Mouse (Mus musculus) heart, embryonic 14.5 days (tissue): ENCODE results near the gene Ttll8. TPM values are rescaled to one million over a fixed set of nuclear protein-coding genes. Genes with fewer than 3 reads are reported as not detected.

Source experiments
- ATAC-seq: fragments of 200-750 bp; cut with Nextera tagmentation; 2 replicates; pipeline ENCODE4 v1.8.0; 2017; ENCODE audit warnings: low read depth, moderate TSS enrichment; ENCODE audit not compliant: insufficient number of reproducible peaks, insufficient read depth, low FRiP score
- H3K27ac ChIP-seq, 2 experiments: fragments of 200-500 bp in 1 of 2; fragments of 300-500 bp in 1 of 2; sonication (generic) in 1 of 2; replicated peaks in 1 of 2; 2 replicates each; pipeline ENCODE4 v1.5.1; 2012 to 2014; ENCODE audit warnings: low read depth in 2 of 2, low read length in 2 of 2, control low read depth in 1 of 2, mild to moderate bottlenecking in 1 of 2, mixed read lengths in 1 of 2; ENCODE audit not compliant: control insufficient read depth in 1 of 2, insufficient read depth in 1 of 2
- H3K27me3 ChIP-seq: fragments of 300-500 bp; sonication (generic); 2 replicates; pipeline ENCODE4 v1.6.1; 2014; ENCODE audit warnings: mild to moderate bottlenecking, low read length, control low read depth; ENCODE audit not compliant: control insufficient read depth, insufficient read depth
- H3K36me3 ChIP-seq: fragments of 300-500 bp; sonication (generic); 2 replicates; pipeline ENCODE4 v1.6.1; 2014; ENCODE audit warnings: mild to moderate bottlenecking, control low read depth, low read length, mixed read lengths; ENCODE audit not compliant: control insufficient read depth, insufficient read depth
- H3K4me1 ChIP-seq, 2 experiments: fragments of 200-500 bp in 1 of 2; fragments of 300-500 bp in 1 of 2; sonication (generic) in 1 of 2; 2 replicates each; pipeline ENCODE4 v1.6.1; 2012 to 2014; ENCODE audit warnings: low read length in 2 of 2, control low read depth in 1 of 2, mixed read lengths in 1 of 2; ENCODE audit not compliant: control insufficient read depth in 2 of 2, insufficient read depth in 2 of 2
- H3K4me2 ChIP-seq: fragments of 300-500 bp; sonication (generic); 2 replicates; pipeline ENCODE4 v1.6.1; 2014; ENCODE audit warnings: mild to moderate bottlenecking, low read length
- H3K4me3 ChIP-seq, 2 experiments: fragments of 200-500 bp in 1 of 2; fragments of 300-500 bp in 1 of 2; sonication (generic) in 1 of 2; 2 replicates each; pipeline ENCODE4 v1.5.1; 2012 to 2014; ENCODE audit warnings: low read length in 2 of 2, mild to moderate bottlenecking in 2 of 2, control low read depth in 1 of 2, low read depth in 1 of 2, moderate library complexity in 1 of 2; ENCODE audit not compliant: control insufficient read depth in 1 of 2, insufficient read depth in 1 of 2
- H3K9ac ChIP-seq: fragments of 300-500 bp; sonication (generic); 2 replicates; pipeline ENCODE4 v1.6.1; 2014; ENCODE audit warnings: mild to moderate bottlenecking, low read length
- H3K9me3 ChIP-seq: fragments of 300-500 bp; sonication (generic); 2 replicates; pipeline ENCODE4 v1.6.1; 2016; ENCODE audit warnings: low read length, control low read depth; ENCODE audit not compliant: control insufficient read depth
- WGBS: fragments of 180-500 bp; shearing (Covaris S2); extraction: QIAGEN DNeasy Blood & Tissue Kit; methylation state at CpG from one replicate; pipeline ENCODE4 v1.1.7; 2014; 5-methylcytosine and 5-hydroxymethylcytosine counted together
- polyA plus RNA-seq: library from polyadenylated mRNA; unstranded; fragments of >200 nt; fragmentation: Nextera tagmentation; extraction: Ambion mirVana; gene quantifications from 2 replicates; pipeline ENCODE4 v1.2.1, GENCODE M21; 2014

The Ttll8 gene
- polyA plus RNA-seq, 1 experiment from 2014 or later = not detected

DNA sequence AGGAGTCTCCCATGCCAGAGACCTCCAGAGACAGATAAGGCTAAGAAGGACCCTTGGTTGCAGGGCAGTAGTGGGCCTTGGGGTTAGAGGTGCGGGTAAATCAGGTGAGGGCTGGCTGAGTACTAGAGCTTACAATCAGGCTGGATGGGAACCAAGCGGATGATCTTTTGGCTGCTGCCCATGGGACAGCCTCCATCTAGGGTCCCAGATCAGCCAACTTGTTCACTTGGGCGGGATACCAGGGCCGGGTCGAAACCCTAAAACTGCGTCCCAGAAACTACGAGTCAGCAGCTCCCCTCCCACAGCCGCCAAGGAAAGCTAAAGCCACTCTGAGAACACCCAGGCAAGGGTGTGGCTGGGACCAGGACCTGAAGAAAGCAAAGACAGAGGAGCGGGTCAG, 101.1 kb downstream of the Ttll8 start:
- Histone ChIP-seq H3K4me2 (no peak overlapping the region), H3K27me3 (no peaks in the 10 kb centered on the region), H3K9me3 (no peaks in the 10 kb centered on the region), H3K36me3 (no peaks in the 10 kb centered on the region), H3K4me1 (peaks cover 36 to 37% of the 10 kb centered on the region in 2 experiments), H3K4me3 (no peak overlapping the region), H3K27ac (no peak overlapping the region), H3K9ac (no peak overlapping the region)
- no peak for ATAC-seq
- WGBS = 92% methylated on average over 9 of the region's 9 CpGs

DNA sequence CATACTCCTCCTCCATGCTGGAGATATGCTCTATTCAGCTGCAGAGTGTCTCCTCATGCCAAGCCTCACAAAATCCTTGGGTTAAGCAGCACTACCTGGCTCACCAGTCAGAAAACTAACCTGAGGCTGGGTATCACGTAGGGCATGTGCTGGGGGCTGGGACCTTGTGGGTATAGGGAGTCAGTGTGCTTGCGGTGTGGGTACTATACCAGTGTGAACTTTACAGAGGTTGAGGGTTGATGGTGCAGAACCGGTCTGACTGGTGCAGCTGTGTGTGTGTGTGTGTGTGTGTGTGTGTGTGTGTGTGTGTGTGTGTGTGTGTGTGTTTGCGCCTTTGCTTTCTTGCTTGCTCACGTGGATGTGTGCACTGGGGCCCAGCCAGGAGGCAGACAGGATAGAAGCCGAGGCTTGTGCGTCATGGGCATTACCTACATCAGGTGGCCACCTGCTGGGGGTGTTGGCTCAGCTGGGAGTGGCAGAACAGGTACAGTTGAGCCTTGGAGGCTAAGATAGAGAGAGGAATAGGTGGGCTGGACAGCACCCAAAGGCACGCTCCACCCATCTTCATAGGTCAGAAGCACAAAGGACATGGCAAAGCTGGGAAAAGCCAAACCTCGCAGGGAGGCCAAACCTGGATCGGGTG, 102.6 kb downstream of the Ttll8 start:
- Histone ChIP-seq H3K9ac (no peak overlapping the region), H3K4me1 (peaks cover 36 to 37% of the 10 kb centered on the region in 2 experiments), H3K4me3 (no peak overlapping the region), H3K4me2 (no peak overlapping the region), H3K27ac (no peak overlapping the region), H3K9me3 (no peaks in the 10 kb centered on the region), H3K36me3 (no peaks in the 10 kb centered on the region), H3K27me3 (no peaks in the 10 kb centered on the region)
- ATAC-seq = no peak
- WGBS = 89% methylated on average over 10 of the region's 10 CpGs

DNA sequence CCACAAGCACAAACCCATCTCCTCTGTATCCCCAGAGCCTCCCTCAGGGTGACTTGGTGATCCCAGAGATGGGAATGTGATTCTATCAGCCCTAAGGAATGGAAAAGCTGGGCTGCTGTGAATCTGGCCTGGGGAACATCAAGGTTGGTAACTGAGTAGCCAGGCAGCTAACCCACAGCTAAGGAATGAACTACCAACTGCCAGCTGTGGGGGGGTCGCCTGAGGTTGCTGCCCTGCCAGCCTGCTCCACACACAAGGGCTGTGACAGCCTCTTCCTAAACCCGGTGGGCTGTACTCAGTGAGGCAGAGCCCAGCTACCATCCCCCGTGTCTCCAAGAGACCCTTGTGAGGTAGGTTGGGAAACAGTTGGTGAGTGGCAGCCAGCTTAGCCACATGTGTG, 103.1 kb downstream of the Ttll8 start:
- H3K4me3 ChIP-seq = no peak overlapping the region
- ATAC-seq = no peak
- peaks cover 36 to 37% of the 10 kb centered on the region in 2 experiments for H3K4me1 ChIP-seq
- no peaks in the 10 kb centered on the region for H3K27me3 ChIP-seq
- no peak overlapping the region; the same call in 1 of the 2 replicates for H3K9ac ChIP-seq
- H3K4me2 ChIP-seq = no peak overlapping the region
- H3K27ac ChIP-seq = peak overlapping the region in 1 of 2 experiments; percentile 50; a peak in 1 of 4 replicates
- H3K9me3 ChIP-seq = no peaks in the 10 kb centered on the region
- H3K36me3 ChIP-seq = no peaks in the 10 kb centered on the region
- 60% methylated on average over 3 of the region's 3 CpGs for WGBS

DNA sequence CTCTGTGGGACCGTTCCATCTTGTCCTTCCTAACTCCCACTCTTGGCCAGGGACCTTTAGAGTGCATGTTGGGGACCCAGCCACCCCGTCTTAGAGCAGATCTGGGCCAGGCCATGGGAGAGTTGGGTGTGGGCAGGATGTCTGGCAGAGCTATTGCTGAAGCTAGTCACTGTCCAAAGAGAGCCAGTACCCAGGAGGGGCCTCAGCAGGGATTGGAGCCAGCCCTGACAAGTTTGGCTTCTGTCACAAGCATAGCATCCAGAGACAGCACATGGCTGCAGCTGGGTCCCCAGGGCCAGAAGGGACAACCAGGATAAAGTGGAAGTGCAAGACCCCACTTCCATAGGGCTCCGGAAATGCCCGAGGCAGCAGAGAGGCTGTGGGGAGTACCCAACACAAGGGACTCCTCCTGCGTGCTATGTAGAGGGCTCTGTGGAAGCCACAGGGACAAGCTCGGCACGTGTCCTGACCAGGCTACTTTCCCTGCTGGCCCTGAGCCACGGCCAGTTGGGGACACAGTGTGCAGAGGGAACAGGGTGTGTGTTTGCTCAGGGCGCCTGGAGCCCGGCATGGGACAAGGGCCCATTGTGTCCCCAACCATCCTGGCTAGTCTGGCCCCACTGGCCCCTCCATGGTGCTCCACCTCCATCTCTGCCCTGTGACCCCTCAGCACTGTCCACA, 103.9 kb downstream of the Ttll8 start:
- Histone ChIP-seq H3K36me3 (no peaks in the 10 kb centered on the region), H3K9ac (peak overlapping the region; percentile 36; the same call in 1 of the 2 replicates), H3K27ac (peak overlapping the region; percentile 8 to 50; a peak in 2 of 4 replicates), H3K9me3 (no peaks in the 10 kb centered on the region), H3K4me2 (no peak overlapping the region), H3K4me3 (no peak overlapping the region), H3K4me1 (peaks cover 28 to 29% of the 10 kb centered on the region in 2 experiments), H3K27me3 (no peaks in the 10 kb centered on the region)
- peak; percentile 62; the same call in 1 of the 2 replicates for ATAC-seq
- 31% methylated on average over 10 of the region's 10 CpGs for WGBS

DNA sequence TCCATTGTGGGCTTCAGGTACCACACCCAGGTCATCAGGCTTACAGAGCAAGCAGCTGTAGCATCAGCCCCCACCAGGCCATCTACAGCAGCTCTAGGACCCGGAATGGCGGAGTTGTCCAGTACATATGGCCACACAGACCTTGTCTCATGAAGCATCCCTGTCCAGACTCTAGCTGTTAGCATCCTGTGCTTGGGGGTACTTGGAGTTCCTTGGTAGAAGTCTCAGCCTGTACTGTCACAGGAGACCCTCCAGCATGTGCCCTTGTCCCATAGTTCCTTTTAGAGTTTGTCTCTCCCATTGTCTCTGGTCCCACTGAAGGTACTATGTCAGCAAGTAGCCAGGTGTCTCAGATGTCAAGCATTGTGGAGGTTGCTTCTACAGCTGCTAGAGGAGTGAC, 104.6 kb downstream of the Ttll8 start:
- peaks cover 21 to 22% of the 10 kb centered on the region in 2 experiments for H3K4me1 ChIP-seq
- H3K27ac ChIP-seq = peak overlapping the region in 1 of 2 experiments; percentile 50; a peak in 1 of 4 replicates
- H3K4me3 ChIP-seq = no peak overlapping the region
- no peak overlapping the region for H3K9ac ChIP-seq
- H3K9me3 ChIP-seq = no peaks in the 10 kb centered on the region
- no peaks in the 10 kb centered on the region for H3K36me3 ChIP-seq
- no peak overlapping the region for H3K4me2 ChIP-seq
- 93% methylated on average over 2 of the region's 2 CpGs for WGBS
- H3K27me3 ChIP-seq = no peaks in the 10 kb centered on the region
- no peak for ATAC-seq

DNA sequence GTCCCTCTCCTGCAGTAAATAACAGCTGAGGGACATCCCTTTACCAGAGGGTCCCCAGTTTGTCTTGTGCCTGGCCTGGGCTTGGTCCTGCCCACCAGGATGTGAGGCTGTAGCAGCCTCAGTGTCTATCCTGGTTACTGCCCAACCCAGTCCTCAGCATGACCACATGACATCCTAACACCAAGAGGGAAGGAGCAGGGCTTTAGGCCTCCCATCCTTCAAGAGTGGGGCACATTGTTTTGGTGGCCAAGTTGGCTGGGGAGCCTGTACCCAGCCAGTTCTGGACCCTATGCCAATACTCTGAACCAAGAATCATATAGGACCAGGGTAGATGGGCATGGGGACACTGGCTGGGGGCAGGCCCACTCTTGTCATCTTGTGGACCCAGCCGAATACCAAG, 105.6 kb downstream of the Ttll8 start:
- no peak for ATAC-seq
- Histone ChIP-seq H3K9me3 (no peaks in the 10 kb centered on the region), H3K27me3 (no peaks in the 10 kb centered on the region), H3K4me1 (peaks cover 19 to 21% of the 10 kb centered on the region in 2 experiments), H3K36me3 (no peaks in the 10 kb centered on the region), H3K4me2 (no peak overlapping the region), H3K9ac (no peak overlapping the region), H3K27ac (no peak overlapping the region), H3K4me3 (no peak overlapping the region)
- 100% methylated on average over 1 of the region's 1 CpGs for WGBS

DNA sequence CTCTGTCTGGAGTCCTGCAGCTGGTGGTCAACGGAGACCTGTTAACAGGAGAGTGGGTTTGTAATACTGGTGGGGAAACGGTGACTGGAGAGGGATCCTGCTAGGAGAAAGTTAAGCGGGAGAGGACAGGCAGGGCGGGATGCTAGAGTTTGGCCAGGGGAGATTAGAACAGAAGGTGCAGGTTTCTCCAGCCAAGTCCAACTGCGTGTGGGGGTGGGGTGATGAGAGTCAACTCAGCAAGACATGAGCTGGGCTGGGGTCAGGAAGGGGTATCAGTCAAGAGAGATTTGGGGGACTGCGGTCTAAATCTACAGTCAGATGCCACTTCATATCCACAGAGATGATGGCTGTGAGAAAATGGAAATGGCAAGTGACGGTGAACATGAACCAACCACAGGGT, 109.3 kb downstream of the Ttll8 start:
- Histone ChIP-seq H3K27ac (no peak overlapping the region), H3K4me3 (no peak overlapping the region), H3K27me3 (no peaks in the 10 kb centered on the region), H3K36me3 (no peaks in the 10 kb centered on the region), H3K4me2 (no peak overlapping the region), H3K9ac (no peak overlapping the region), H3K9me3 (no peaks in the 10 kb centered on the region), H3K4me1 (peaks cover 21 to 25% of the 10 kb centered on the region in 2 experiments)
- ATAC-seq = no peak
- WGBS = 79% methylated on average over 7 of the region's 7 CpGs
